Mouse (Mus musculus) liver, adult 2 months (tissue): ENCODE measurements around the gene Dusp8.

ENCODE experiments used
- CTCF ChIP-seq: fragments of 200-500 bp; IDR thresholded peaks from 2 replicates; pipeline ENCODE4 v1.5.1; 2011; ENCODE audit warnings: low read depth, low read length, control low read depth
- POLR2A ChIP-seq: fragments of 200-500 bp; IDR thresholded peaks from 2 replicates; pipeline ENCODE4 v1.6.1; 2011; ENCODE audit warnings: low read length, control low read depth; ENCODE audit not compliant: insufficient read depth; ENCODE audit errors: extremely low read depth

DNA sequence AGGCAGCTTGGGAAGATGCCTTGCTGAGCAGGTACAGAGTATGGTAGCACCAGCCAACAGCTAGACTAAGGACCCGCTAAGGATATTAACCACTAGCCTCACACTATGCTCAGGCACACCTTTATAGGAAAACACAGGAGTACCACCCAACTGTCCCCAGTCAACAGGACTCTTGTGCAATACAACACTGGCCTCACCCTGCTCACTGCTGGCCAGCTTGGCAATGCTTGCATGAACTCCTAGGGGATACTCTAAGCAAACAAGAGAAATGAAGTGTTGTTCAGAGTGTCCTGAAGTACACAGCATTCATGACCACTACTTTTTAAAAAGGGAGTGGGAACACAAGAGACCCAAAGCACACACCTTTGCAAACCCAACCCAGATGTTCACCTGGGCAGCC lies 38.5 kb downstream of the Dusp8 start:
- TF ChIP-seq CTCF (no peak), POLR2A (no peak)
